Mouse (Mus musculus) hindbrain, embryonic 16.5 days (tissue): ENCODE data around the gene Il9r. TPM values are rescaled to one million over a fixed set of nuclear protein-coding genes. Genes with fewer than 3 reads are reported as not detected.

ENCODE experiments used
- ATAC-seq: fragments of 200-750 bp; cut with Nextera tagmentation; 2 replicates; pipeline ENCODE4 v1.8.0; 2017; ENCODE audit warnings: moderate TSS enrichment, moderate library complexity
- H3K27ac ChIP-seq: fragments of 300-500 bp; sonication (generic); 2 replicates; pipeline ENCODE4 v1.5.1; 2014; ENCODE audit warnings: low read depth, mild to moderate bottlenecking, control low read depth, low read length, moderate library complexity
- H3K27me3 ChIP-seq: fragments of 300-500 bp; sonication (generic); replicated peaks from 2 replicates; pipeline ENCODE4 v1.6.1; 2014; ENCODE audit warnings: low read length; ENCODE audit not compliant: control insufficient read depth, insufficient read depth
- H3K36me3 ChIP-seq: fragments of 300-500 bp; sonication (generic); 2 replicates; pipeline ENCODE4 v1.6.1; 2014; ENCODE audit warnings: mild to moderate bottlenecking, low read length, moderate library complexity, mixed read lengths; ENCODE audit not compliant: control insufficient read depth, insufficient read depth
- H3K4me1 ChIP-seq: fragments of 300-500 bp; sonication (generic); 2 replicates; pipeline ENCODE4 v1.6.1; 2014; ENCODE audit warnings: low read depth, low read length; ENCODE audit not compliant: control insufficient read depth, insufficient read depth
- H3K4me2 ChIP-seq: fragments of 300-500 bp; sonication (generic); 2 replicates; pipeline ENCODE4 v1.6.1; 2014; ENCODE audit warnings: mild to moderate bottlenecking, low read length, control low read depth, moderate library complexity
- H3K4me3 ChIP-seq: fragments of 300-500 bp; sonication (generic); 2 replicates; pipeline ENCODE4 v1.5.1; 2014; ENCODE audit warnings: mild to moderate bottlenecking, low read length, control low read depth, moderate library complexity
- H3K9ac ChIP-seq: fragments of 300-500 bp; sonication (generic); 2 replicates; pipeline ENCODE4 v1.6.1; 2014; ENCODE audit warnings: low read depth, mild to moderate bottlenecking, control low read depth, low read length, moderate library complexity
- H3K9me3 ChIP-seq: fragments of 300-500 bp; sonication (generic); 2 replicates; pipeline ENCODE4 v1.6.1; 2014; ENCODE audit warnings: mild to moderate bottlenecking, low read length, moderate library complexity; ENCODE audit not compliant: control insufficient read depth
- WGBS: fragments of 180-500 bp; shearing (Covaris S2); extraction: QIAGEN DNeasy Blood & Tissue Kit; methylation state at CpG from one replicate; pipeline ENCODE4 v1.1.7; 2014; 5-methylcytosine and 5-hydroxymethylcytosine counted together
- polyA plus RNA-seq: library from polyadenylated mRNA; unstranded; fragments of >200 nt; fragmentation: Nextera tagmentation; extraction: Ambion mirVana; gene quantifications from 2 replicates; pipeline ENCODE4 v1.2.1, GENCODE M21; 2015

Gene Il9r
- polyA plus RNA-seq, 1 experiment from 2014 or later, result not detected

- Histone ChIP-seq H3K27ac (no peak overlapping the region; the same call in 1 of the 2 replicates), H3K27me3 (no peaks in the 10 kb centered on the region), H3K36me3 (0 out of 2 replicates have a peak, but pooled peaks cover 2% of the 10 kb centered on the region), H3K4me3 (no peak overlapping the region), H3K4me2 (no peak overlapping the region), H3K9ac (no peak overlapping the region), H3K9me3 (no peaks in the 10 kb centered on the region), H3K4me1 (peaks cover 26% of the 10 kb centered on the region)
- 62% methylated on average over 5 of the region's 5 CpGs for WGBS
- ATAC-seq, result peak; percentile 37
Observed at GRCm38 (mm10) chr11:32238093-32238860, 38.2 kb upstream of the Il9r start.

- Histone ChIP-seq H3K9ac (no peak overlapping the region), H3K36me3 (peaks cover 5% of the 10 kb centered on the region; the same call in 1 of the 2 replicates), H3K27me3 (no peaks in the 10 kb centered on the region), H3K4me2 (no peak overlapping the region), H3K4me1 (peaks cover 26% of the 10 kb centered on the region), H3K9me3 (no peaks in the 10 kb centered on the region), H3K27ac (no peak overlapping the region), H3K4me3 (no peak overlapping the region)
- no peak for ATAC-seq
- 88% methylated on average over 3 of the region's 3 CpGs for WGBS
Observed at GRCm38 (mm10) chr11:32237411-32237795, 37.3 kb upstream of the Il9r start.

GRCm38 (mm10) chr11:32236712-32237410, 36.8 kb upstream of the Il9r start:
- Histone ChIP-seq H3K27me3 (no peaks in the 10 kb centered on the region), H3K4me1 (peaks cover 26% of the 10 kb centered on the region), H3K9me3 (no peaks in the 10 kb centered on the region), H3K4me2 (no peak overlapping the region), H3K9ac (no peak overlapping the region), H3K27ac (peak overlapping the region; percentile 73), H3K4me3 (no peak overlapping the region), H3K36me3 (peaks cover 5% of the 10 kb centered on the region; the same call in 1 of the 2 replicates)
- ATAC-seq, result no peak
- WGBS, result 50% methylated on average over 9 of the region's 9 CpGs

- ATAC-seq, result peak; percentile 17
Observed at GRCm38 (mm10) chr11:32236132-32236531, 36.1 kb upstream of the Il9r start.

GRCm38 (mm10) chr11:32235646-32236045, 35.6 kb upstream of the Il9r start:
- H3K4me3 ChIP-seq, result no peak overlapping the region
- peaks cover 9% of the 10 kb centered on the region for H3K36me3 ChIP-seq
- no peak overlapping the region for H3K9ac ChIP-seq

More at GRCm38 (mm10) chr11:32236132-32236531, 36.1 kb upstream of the Il9r start:
- no peaks in the 10 kb centered on the region for H3K9me3 ChIP-seq
- H3K36me3 ChIP-seq, result peaks cover 10% of the 10 kb centered on the region; the same call in 1 of the 2 replicates
- peak overlapping the region; percentile 73 for H3K27ac ChIP-seq
- H3K4me1 ChIP-seq, result peaks cover 26% of the 10 kb centered on the region
- WGBS, result 48% methylated on average over 2 of the region's 2 CpGs
- H3K9ac ChIP-seq, result no peak overlapping the region
- H3K4me2 ChIP-seq, result no peak overlapping the region
- H3K4me3 ChIP-seq, result no peak overlapping the region
- H3K27me3 ChIP-seq, result no peaks in the 10 kb centered on the region

GRCm38 (mm10) chr11:32234816-32235485, 34.9 kb upstream of the Il9r start:
- no peak overlapping the region for H3K9ac ChIP-seq
- peaks cover 11% of the 10 kb centered on the region for H3K36me3 ChIP-seq
- no peak for ATAC-seq
- H3K27ac ChIP-seq, result peak overlapping the region; percentile 73
- H3K9me3 ChIP-seq, result no peaks in the 10 kb centered on the region
- 82% methylated on average over 6 of the region's 6 CpGs for WGBS
- no peak overlapping the region for H3K4me3 ChIP-seq
- H3K4me2 ChIP-seq, result no peak overlapping the region
- H3K27me3 ChIP-seq, result no peaks in the 10 kb centered on the region
- H3K4me1 ChIP-seq, result peaks cover 26% of the 10 kb centered on the region

More at GRCm38 (mm10) chr11:32235646-32236045, 35.6 kb upstream of the Il9r start:
- 16% methylated on average over 3 of the region's 3 CpGs for WGBS
- H3K4me1 ChIP-seq, result peaks cover 26% of the 10 kb centered on the region
- H3K27me3 ChIP-seq, result no peaks in the 10 kb centered on the region
- no peak overlapping the region for H3K4me2 ChIP-seq
- no peaks in the 10 kb centered on the region for H3K9me3 ChIP-seq
- H3K27ac ChIP-seq, result peak overlapping the region; percentile 73
- peak; percentile 70 for ATAC-seq

GRCm38 (mm10) chr11:32233895-32234294, 33.8 kb upstream of the Il9r start:
- H3K4me2 ChIP-seq, result no peak overlapping the region
- WGBS, result 80% methylated on average over 3 of the region's 3 CpGs
- H3K27me3 ChIP-seq, result no peaks in the 10 kb centered on the region
- H3K9me3 ChIP-seq, result no peaks in the 10 kb centered on the region
- H3K4me3 ChIP-seq, result no peak overlapping the region
- peaks cover 11% of the 10 kb centered on the region for H3K36me3 ChIP-seq
- no peak overlapping the region for H3K9ac ChIP-seq
- H3K27ac ChIP-seq, result no peak overlapping the region
- peak; percentile 15 for ATAC-seq
- H3K4me1 ChIP-seq, result peaks cover 26% of the 10 kb centered on the region

- WGBS, result 73% methylated on average over 10 of the region's 10 CpGs
- Histone ChIP-seq H3K4me2 (no peak overlapping the region), H3K4me1 (peaks cover 27% of the 10 kb centered on the region), H3K9ac (no peak overlapping the region), H3K36me3 (peaks cover 11% of the 10 kb centered on the region), H3K27me3 (no peaks in the 10 kb centered on the region), H3K27ac (no peak overlapping the region), H3K4me3 (no peak overlapping the region), H3K9me3 (no peaks in the 10 kb centered on the region)
- ATAC-seq, result peak; percentile 19; the same call in 1 of the 2 replicates
Observed at GRCm38 (mm10) chr11:32232848-32233247, 32.8 kb upstream of the Il9r start.

- Histone ChIP-seq H3K4me1 (peaks cover 29% of the 10 kb centered on the region), H3K36me3 (peaks cover 11% of the 10 kb centered on the region), H3K27me3 (no peaks in the 10 kb centered on the region), H3K9ac (no peak overlapping the region), H3K4me2 (no peak overlapping the region), H3K4me3 (no peak overlapping the region), H3K9me3 (no peaks in the 10 kb centered on the region), H3K27ac (no peak overlapping the region)
- ATAC-seq, result no peak
- WGBS, result 95% methylated on average over 2 of the region's 2 CpGs
Observed at GRCm38 (mm10) chr11:32231125-32231524, 31.0 kb upstream of the Il9r start.
